Mouse (Mus musculus) brown adipose tissue, adult 24 weeks (tissue): ENCODE measurements around the gene Rnd3. TPM values are rescaled to one million over a fixed set of nuclear protein-coding genes. Genes with fewer than 3 reads are reported as not detected.

ENCODE experiments used
- H3K27ac ChIP-seq: fragments of 200-500 bp; replicated peaks from 2 replicates; pipeline ENCODE4 v1.5.1; 2012; ENCODE audit warnings: low read depth, mild to moderate bottlenecking, low read length
- H3K4me1 ChIP-seq: fragments of 200-500 bp; 2 replicates; pipeline ENCODE4 v1.6.1; 2012; ENCODE audit warnings: low read length, mixed read lengths; ENCODE audit not compliant: control insufficient read depth, insufficient read depth, insufficient read length
- H3K4me3 ChIP-seq: fragments of 200-500 bp; 2 replicates; pipeline ENCODE4 v1.5.1; 2012; ENCODE audit warnings: low read depth, mild to moderate bottlenecking, low read length, moderate library complexity; ENCODE audit not compliant: insufficient read depth
- polyA plus RNA-seq: library from polyadenylated mRNA; stranded (reverse); fragments of >200 nt; gene quantifications from 2 replicates; pipeline ENCODE4 v1.2.4, GENCODE M21; 2012; ENCODE audit not compliant: missing spikeins, insufficient read depth, insufficient read length

Rnd3 gene
- polyA plus RNA-seq, 1 experiment, result 6.6 TPM

DNA sequence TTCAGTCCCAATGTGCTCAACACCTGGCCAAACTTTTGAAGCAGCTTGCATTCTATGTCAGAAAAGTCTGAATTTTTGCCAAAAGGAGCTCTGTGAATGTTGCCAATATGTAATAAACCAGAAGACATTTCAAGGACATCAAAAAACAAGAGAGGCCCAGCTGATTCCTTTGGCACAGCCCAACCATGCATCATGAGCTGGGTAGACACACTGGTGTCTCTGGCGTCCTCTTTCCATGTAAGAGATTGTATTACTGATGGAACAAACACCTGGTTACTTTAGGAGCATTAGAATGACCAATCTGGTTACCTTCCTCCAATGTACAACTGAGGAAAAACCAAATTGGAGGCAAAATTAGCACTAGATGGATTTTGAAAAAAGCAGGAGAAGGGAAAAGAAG, 6.5 kb downstream of the Rnd3 start:
- Histone ChIP-seq H3K27ac (no peak overlapping the region), H3K4me3 (no peak overlapping the region), H3K4me1 (peaks cover 27% of the 10 kb centered on the region)

GRCm38 (mm10) chr2:51141345-51141744, 7.6 kb downstream of the Rnd3 start:
- Histone ChIP-seq H3K27ac (no peak overlapping the region), H3K4me3 (no peak overlapping the region), H3K4me1 (peaks cover 27% of the 10 kb centered on the region)

- Histone ChIP-seq H3K4me3 (no peak overlapping the region), H3K4me1 (peaks cover 27% of the 10 kb centered on the region), H3K27ac (no peak overlapping the region)
Measured at GRCm38 (mm10) chr2:51140486-51140885, 8.4 kb downstream of the Rnd3 start.

GRCm38 (mm10) chr2:51139912-51140446, 8.9 kb downstream of the Rnd3 start:
- H3K4me3 ChIP-seq, result no peak overlapping the region
- peaks cover 27% of the 10 kb centered on the region for H3K4me1 ChIP-seq
- 0 out of 2 replicates have a peak overlapping the region, but pooled peaks have one; percentile 30 for H3K27ac ChIP-seq

GRCm38 (mm10) chr2:51139218-51139911, 9.5 kb downstream of the Rnd3 start:
- H3K27ac ChIP-seq, result peak overlapping the region; percentile 52; the same call in 1 of the 2 replicates
- no peak overlapping the region for H3K4me3 ChIP-seq
- peaks cover 22% of the 10 kb centered on the region for H3K4me1 ChIP-seq

DNA sequence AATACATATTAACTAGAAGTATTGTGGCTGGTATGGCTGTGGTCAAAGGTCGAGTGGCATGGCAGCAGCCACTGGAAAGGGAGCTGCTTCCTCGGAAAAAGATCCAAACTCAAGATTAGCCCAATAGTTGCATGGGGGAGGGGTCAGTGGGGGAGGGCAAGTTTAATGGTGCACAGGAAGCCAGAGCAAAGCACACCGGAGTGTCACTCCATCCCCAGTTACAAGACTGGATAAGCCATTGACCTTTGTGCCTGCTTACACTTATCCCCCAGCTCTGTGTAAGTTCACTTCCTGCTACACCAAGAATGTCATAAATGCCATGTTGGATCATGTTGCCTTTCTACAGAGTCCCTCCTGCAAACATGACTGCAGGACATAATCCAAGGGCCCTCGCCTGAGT, 11.2 kb downstream of the Rnd3 start:
- Histone ChIP-seq H3K27ac (no peak overlapping the region), H3K4me3 (no peak overlapping the region)

DNA sequence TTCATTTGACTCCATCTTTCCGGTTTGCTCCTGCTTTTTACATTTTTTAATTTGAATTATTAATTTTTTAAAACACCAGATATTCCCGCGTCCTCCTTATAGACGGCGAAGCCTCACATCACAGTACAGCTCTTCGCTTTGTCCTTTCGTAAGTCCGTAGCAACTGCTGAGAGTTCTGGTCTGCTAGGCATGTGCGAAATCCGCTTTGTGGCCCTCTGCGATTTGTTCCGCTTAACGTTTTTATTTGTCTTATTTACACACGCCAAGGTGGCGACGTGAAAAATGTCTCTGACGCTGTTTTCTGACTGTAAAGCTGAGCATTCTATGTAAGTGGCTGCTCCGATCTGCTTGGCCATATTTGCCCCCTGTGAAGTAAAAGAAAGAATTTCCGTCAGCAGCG, 16.7 kb downstream of the Rnd3 start:
- no peak overlapping the region for H3K4me3 ChIP-seq
- no peaks in the 10 kb centered on the region for H3K4me1 ChIP-seq

More for the DNA sequence above, 11.2 kb downstream of the Rnd3 start:
- peaks cover 18% of the 10 kb centered on the region for H3K4me1 ChIP-seq

DNA sequence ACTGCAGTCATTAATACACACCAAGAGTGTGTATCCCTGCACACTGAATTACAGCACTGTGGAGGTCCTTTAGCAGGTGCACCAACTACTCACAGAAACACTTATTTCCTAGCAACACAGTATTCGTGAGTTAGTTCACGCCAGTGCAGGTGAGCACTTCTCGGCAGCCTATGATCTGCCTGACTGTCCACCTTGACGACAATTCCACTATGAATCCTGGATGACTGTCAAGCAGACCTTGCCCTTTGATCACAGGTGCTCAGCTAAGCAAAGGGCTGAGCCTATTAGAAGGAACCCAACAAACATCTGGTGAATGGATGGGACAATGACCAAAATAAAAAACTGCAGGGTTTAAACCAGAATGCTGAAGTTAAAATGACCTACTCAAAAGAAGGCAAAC, 20.8 kb downstream of the Rnd3 start:
- H3K4me3 ChIP-seq, result no peak overlapping the region
- no peaks in the 10 kb centered on the region for H3K4me1 ChIP-seq
- H3K27ac ChIP-seq, result no peak overlapping the region

More for the DNA sequence above, 16.7 kb downstream of the Rnd3 start:
- H3K27ac ChIP-seq, result no peak overlapping the region

DNA sequence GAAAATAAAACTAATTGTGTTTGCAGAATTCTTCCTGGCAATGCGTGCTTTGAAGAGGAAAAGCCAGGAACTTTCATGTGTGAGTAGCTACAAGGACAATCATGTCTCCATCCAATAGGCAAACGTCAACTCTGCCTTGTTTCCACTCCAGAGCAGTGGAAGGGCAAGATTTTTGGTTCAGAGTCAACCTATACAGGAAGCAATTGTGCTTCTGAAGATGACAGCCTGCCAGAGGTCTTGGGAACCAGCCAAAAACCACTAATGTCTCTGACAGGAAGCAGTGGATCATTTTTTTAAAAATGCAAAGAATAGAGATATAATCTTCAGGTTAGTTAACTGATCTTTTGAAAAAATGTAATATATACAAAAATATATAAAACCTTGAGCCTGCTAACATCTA, 38.6 kb downstream of the Rnd3 start:
- H3K4me1 ChIP-seq, result no peaks in the 10 kb centered on the region
- no peak overlapping the region for H3K4me3 ChIP-seq
- no peak overlapping the region for H3K27ac ChIP-seq

DNA sequence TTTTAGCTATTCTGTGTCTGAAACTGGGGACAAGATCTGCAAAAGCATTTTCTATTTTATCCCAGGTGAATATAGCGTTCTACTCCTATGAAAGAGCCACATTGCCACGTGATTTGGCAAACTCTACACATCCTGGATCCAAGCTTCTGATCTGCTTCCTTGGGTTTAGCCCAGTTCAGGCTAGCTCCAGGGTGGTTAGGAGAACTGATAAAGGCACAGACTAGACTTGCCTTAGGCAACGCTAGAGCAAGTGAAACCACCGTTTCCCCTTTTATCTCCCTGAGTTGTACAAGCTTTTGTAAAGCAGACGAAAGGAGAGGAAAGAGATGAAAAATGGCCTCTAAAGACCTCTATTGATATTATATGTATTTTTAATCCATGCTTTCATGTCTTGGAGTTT, 40.3 kb downstream of the Rnd3 start:
- Histone ChIP-seq H3K4me3 (no peak overlapping the region), H3K4me1 (no peaks in the 10 kb centered on the region)

DNA sequence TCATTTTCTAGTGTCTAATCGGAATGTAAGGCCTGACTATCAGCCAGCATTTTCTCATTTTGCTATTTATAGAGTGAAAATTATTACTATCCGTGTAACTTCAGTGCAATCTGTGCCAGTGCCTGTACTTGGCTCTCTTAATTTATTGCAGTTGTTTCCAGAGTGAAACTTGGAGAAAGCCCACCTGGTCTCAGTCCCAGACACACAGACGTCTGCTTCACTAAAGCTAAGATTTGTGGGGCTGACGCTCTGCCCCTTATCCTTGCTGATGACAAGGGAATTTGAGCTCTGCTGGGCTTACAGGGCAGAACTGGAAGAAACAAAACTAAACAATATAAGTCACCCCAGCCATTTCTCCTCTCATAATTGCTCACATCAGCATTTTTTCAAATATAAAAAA, 47.7 kb downstream of the Rnd3 start:
- Histone ChIP-seq H3K4me1 (no peaks in the 10 kb centered on the region), H3K27ac (no peak overlapping the region), H3K4me3 (no peak overlapping the region)

More for the DNA sequence above, 40.3 kb downstream of the Rnd3 start:
- no peak overlapping the region for H3K27ac ChIP-seq

- no peaks in the 10 kb centered on the region for H3K4me1 ChIP-seq
Measured at GRCm38 (mm10) chr2:51099987-51100386, 48.9 kb downstream of the Rnd3 start.

GRCm38 (mm10) chr2:51099240-51099639, 49.7 kb downstream of the Rnd3 start:
- Histone ChIP-seq H3K4me1 (no peaks in the 10 kb centered on the region), H3K27ac (no peak overlapping the region), H3K4me3 (no peak overlapping the region)

More at GRCm38 (mm10) chr2:51099987-51100386, 48.9 kb downstream of the Rnd3 start:
- H3K4me3 ChIP-seq, result no peak overlapping the region
- no peak overlapping the region for H3K27ac ChIP-seq

GRCm38 (mm10) chr2:51090688-51091087, 58.2 kb downstream of the Rnd3 start:
- no peak overlapping the region for H3K4me3 ChIP-seq
- no peaks in the 10 kb centered on the region for H3K4me1 ChIP-seq
- no peak overlapping the region for H3K27ac ChIP-seq

DNA sequence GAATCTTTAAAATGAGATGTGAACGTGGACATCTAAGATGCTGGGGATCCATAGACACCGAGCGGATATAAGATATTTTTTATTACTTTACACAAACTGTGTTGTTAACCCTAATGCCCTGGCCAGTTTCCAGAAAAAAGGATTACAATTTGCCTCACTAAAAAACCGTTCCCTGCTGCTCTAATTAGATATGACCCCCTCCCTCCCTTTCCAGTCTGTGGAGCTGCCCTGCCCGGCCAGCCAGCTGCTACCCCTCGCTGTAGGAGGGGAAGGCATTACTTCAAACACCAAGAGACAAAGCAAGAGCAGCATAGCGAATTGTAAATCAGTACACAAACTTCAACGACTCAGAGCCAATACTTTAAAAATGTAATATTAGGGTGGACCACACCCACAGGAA, 58.9 kb downstream of the Rnd3 start:
- H3K27ac ChIP-seq, result no peak overlapping the region
- H3K4me1 ChIP-seq, result no peaks in the 10 kb centered on the region
- H3K4me3 ChIP-seq, result no peak overlapping the region
